Mouse (Mus musculus) layer of hippocampus, adult 11-12 months (tissue): ENCODE measurements at regions not wholly inside any gene's neighbourhood (a gene's known extent, or its start where the extent isn't known, plus 50 kb on each side); places are given as distances from the start of the nearest gene placed in this dataset.
A peak's percentile ranks its signal among the peaks of the same experiment; 100 is the strongest.

Experiments used
- DNase-seq: peaks from one replicate; pipeline ENCODE4 v3.0.0; 2022; ENCODE audit warnings: low spot score

- no peak for DNase-seq
Measured at GRCm38 (mm10) chr6:78228883-78229282, 141.6 kb upstream of the Reg3b start.

DNA sequence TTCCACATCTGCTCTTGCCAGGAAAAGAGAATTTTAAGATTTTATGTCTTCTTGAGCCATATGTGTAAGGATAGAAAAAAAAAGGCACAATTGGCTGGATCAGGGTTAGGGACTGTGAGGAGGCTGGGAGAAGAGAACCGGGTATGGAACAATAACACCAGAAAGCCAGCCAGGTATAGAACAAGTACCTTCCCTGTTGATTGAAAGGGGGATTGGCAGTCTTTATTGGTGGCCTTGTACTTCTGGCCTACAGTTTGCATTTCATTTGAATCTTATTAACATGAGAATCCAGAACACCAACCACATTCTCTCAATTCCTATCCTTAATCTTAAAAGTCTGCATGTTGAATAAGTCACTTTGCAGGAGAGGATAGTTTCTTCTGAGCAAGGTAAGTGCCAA lies 126.1 kb upstream of the Reg3b start:
- no peak for DNase-seq

- no peak for DNase-seq
Measured at GRCm38 (mm10) chr6:78245010-78245409, 125.4 kb upstream of the Reg3b start.

- no peak for DNase-seq
Measured at GRCm38 (mm10) chr6:78250053-78250452, 120.4 kb upstream of the Reg3b start.

DNA sequence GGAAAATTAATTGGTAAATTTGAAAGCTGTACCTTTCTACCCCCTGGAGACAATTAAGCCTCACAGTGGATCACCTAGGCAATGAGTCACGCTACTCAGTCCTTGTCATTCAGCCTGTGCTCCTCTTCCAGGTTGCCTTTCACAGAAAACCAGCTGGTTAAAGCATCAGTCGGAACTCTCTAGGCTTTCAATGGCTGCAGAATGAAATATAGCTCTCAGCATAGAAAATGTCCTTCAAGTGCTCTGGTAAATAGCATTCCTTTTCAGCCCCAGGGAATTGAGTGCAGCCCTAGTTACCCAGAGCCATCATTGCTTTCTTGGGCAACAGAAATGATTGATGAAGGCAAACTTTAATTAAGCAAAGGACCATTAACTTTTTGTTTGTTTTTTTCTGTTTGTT lies 119.9 kb upstream of the Reg3b start:
- no peak for DNase-seq

DNA sequence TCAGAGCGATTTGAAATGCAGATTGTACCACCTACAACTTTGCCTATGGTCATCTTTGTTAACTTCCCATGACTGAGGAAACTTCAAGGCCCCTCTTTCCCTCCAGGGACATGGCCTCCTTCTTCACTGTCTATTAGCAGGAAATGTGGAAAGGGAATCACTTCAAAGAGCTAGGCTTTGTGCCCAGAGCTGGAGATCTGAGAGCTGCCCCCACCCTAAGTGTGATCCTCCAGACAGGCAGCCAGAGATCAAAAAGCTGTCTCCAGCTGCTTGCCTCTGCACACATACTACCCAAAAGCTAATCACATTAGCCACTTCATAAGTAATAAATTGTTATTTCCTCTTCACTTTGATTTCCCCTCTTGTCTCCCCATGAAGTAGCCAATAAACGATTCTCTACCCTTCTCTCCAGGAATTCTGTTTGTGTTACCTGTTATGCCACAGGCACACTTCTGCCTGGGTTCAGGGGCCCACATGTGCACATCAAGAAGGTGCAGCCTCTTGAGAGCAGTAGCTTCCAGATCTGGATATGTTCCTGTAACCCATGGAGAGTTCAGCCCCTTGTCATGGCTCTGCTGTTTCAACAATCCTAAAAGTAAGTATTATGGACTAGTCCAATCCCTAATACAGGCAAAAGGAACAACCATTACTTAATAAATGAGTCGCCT lies 98.4 kb upstream of the Reg3b start:
- DNase-seq = no peak

- peak; percentile 16 for DNase-seq
Measured at GRCm38 (mm10) chr6:78277993-78278715, 92.3 kb upstream of the Reg3b start.

DNA sequence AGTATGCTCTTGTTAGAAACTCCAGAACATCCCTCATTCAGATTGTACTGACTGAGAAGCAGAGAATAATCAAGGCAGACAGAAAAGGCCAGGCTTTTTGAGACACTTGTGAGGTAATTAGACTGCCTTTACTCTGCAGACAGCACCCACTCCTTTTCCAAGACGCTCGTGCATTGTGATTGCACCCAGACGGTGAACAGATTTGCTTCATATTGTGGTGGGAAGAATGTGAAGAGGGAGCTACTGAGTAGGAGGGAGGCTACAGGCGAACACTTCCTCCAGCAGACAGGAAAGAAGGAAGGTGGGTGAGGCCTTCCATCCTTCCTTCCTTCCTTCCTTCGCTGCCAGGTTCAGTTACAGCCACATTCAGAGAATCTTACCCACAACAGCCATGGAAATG lies 89.9 kb upstream of the Reg3b start:
- peak; percentile 33 for DNase-seq

DNA sequence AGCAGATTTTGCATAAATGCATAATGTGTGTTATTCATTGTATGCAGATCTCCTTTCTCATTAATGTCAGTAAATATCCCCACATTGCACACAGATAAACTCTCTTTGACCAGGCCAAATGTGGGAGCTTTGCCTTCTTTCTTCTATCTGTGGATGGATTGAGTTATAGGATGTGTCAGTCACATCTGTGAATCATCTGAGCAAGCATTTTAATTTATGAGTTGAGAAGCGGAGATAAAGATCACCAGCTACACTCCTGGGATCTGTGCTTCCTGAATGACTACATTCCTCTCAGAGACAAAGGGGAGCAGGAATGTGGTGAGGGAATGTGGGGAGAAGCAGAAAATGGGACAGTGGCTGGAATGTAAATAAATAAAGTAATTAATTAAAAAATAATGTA lies 75.8 kb upstream of the Reg3b start:
- DNase-seq = no peak

GRCm38 (mm10) chr6:78303187-78303740 lies 67.2 kb upstream of the Reg3b start:
- DNase-seq = no peak
